Mouse (Mus musculus): Measurements from ENCODE around the gene Uqcr11.

- TF ChIP-seq USF1 (IDR thresholded peaks at IDR 0.05; ENCODE audit: low read depth) (no peak), FOSL1 (IDR thresholded peaks at IDR 0.05; ENCODE audit: insufficient read depth, low read length, poor library complexity, severe bottlenecking) (no peak)
Measured at GRCm38 (mm10) chr10:80385310-80385709, 21.3 kb downstream of the Uqcr11 start.

Data from C2C12 (cell line).